Mouse (Mus musculus) small intestine, adult 2 months (tissue): Measurements from ENCODE around the gene Poll. TPM values are rescaled to one million over a fixed set of nuclear protein-coding genes. Genes with fewer than 3 reads are reported as not detected.

ENCODE experiments used
- H3K27ac ChIP-seq: fragments of 200-500 bp; 2 replicates; pipeline ENCODE4 v1.5.1; 2012; ENCODE audit warnings: low read depth, low read length, control low read depth, inconsistent platforms; ENCODE audit not compliant: insufficient read depth
- H3K27me3 ChIP-seq: fragments of 200-500 bp; 2 replicates; pipeline ENCODE4 v1.6.1; 2012; ENCODE audit warnings: mild to moderate bottlenecking, moderate library complexity, low read length, inconsistent platforms; ENCODE audit not compliant: control insufficient read depth, insufficient read depth
- H3K36me3 ChIP-seq: fragments of 200-500 bp; 2 replicates; pipeline ENCODE4 v1.6.1; 2012; ENCODE audit warnings: mild to moderate bottlenecking, low read length, control low read depth, inconsistent platforms; ENCODE audit not compliant: control insufficient read depth, insufficient read depth
- H3K4me1 ChIP-seq: fragments of 200-500 bp; 2 replicates; pipeline ENCODE4 v1.6.1; 2012; ENCODE audit warnings: low read length, inconsistent platforms, mixed read lengths; ENCODE audit not compliant: control insufficient read depth, insufficient read depth, insufficient read length
- H3K4me3 ChIP-seq: fragments of 200-500 bp; 2 replicates; pipeline ENCODE4 v1.5.1; 2012; ENCODE audit warnings: low read depth, mild to moderate bottlenecking, control low read depth, inconsistent platforms, low read length, moderate library complexity
- CTCF ChIP-seq: fragments of 200-500 bp; IDR thresholded peaks from 2 replicates; pipeline ENCODE4 v1.5.1; 2012; ENCODE audit warnings: low read depth, mild to moderate bottlenecking, control low read depth, inconsistent platforms, low read length, moderate library complexity, mixed read lengths; ENCODE audit not compliant: insufficient replicate concordance, insufficient read length; ENCODE audit errors: extremely low read depth
- POLR2A ChIP-seq: fragments of 200-500 bp; IDR thresholded peaks from 2 replicates; pipeline ENCODE4 v1.6.1; 2012; ENCODE audit warnings: low read depth, mild to moderate bottlenecking, control low read depth, inconsistent platforms, low read length, moderate library complexity
- WGBS: fragments of 180-500 bp; shearing (Covaris S2); methylation state at CpG from one replicate; pipeline ENCODE4 v1.1.7; 2018; 5-methylcytosine and 5-hydroxymethylcytosine counted together
- polyA plus RNA-seq: library from polyadenylated mRNA; depleted of rRNA; stranded (reverse); fragments of >200 nt; gene quantifications from 2 replicates; pipeline ENCODE4 v1.2.3, GENCODE M21; 2012; rRNA removed

Poll gene
- polyA plus RNA-seq, 1 experiment, result 7.2 TPM

- Histone ChIP-seq H3K27ac (no peak overlapping the region), H3K4me1 (no peaks in the 10 kb centered on the region), H3K4me3 (no peak overlapping the region), H3K27me3 (no peaks in the 10 kb centered on the region), H3K36me3 (peaks cover 8% of the 10 kb centered on the region)
- 91% methylated on average over 12 of the region's 12 CpGs for WGBS
- no peak for TF ChIP-seq POLR2A
- TF ChIP-seq CTCF, result no peak
These were observed 44.1 kb downstream of the Poll start for GRCm38 (mm10) chr19:45516264-45516663.

GRCm38 (mm10) chr19:45515341-45515740, 45.0 kb downstream of the Poll start:
- peaks cover 7% of the 10 kb centered on the region for H3K36me3 ChIP-seq
- no peak for TF ChIP-seq POLR2A
- TF ChIP-seq CTCF, result no peak
- H3K27ac ChIP-seq, result no peak overlapping the region
- WGBS, result 93% methylated on average over 2 of the region's 2 CpGs
- no peak overlapping the region for H3K4me3 ChIP-seq
- no peaks in the 10 kb centered on the region for H3K27me3 ChIP-seq
- no peaks in the 10 kb centered on the region for H3K4me1 ChIP-seq

DNA sequence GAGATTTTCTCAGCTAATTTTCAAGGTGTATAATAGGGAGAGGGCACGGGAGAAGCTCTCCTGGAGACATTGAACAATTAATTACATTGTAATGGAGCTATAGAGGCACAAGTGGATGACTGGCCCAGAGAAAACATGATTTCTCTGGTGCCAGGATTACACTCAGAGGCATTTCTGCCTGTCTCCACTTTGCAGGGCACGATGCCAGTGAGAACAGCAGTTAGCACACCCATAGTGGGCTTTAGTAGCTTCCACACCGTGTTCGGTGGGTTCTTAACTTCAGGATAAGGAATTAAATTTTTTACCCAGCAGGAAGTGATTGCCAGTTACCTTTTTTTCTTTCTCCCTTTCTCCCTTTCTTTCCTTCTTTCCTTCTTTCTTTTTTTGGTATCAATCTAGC, 48.9 kb downstream of the Poll start:
- no peak overlapping the region for H3K4me3 ChIP-seq
- H3K27me3 ChIP-seq, result no peaks in the 10 kb centered on the region
- no peaks in the 10 kb centered on the region for H3K4me1 ChIP-seq
- 83% methylated on average over 4 of the region's 4 CpGs for WGBS
- peaks cover 7% of the 10 kb centered on the region; the same call in 1 of the 2 replicates for H3K36me3 ChIP-seq
- TF ChIP-seq CTCF (no peak), POLR2A (no peak)
- no peak overlapping the region for H3K27ac ChIP-seq

- no peak overlapping the region for H3K4me3 ChIP-seq
- WGBS, result 80% methylated on average over 3 of the region's 3 CpGs
- TF ChIP-seq CTCF (no peak), POLR2A (no peak)
These were observed 49.7 kb downstream of the Poll start for GRCm38 (mm10) chr19:45510680-45511079.

DNA sequence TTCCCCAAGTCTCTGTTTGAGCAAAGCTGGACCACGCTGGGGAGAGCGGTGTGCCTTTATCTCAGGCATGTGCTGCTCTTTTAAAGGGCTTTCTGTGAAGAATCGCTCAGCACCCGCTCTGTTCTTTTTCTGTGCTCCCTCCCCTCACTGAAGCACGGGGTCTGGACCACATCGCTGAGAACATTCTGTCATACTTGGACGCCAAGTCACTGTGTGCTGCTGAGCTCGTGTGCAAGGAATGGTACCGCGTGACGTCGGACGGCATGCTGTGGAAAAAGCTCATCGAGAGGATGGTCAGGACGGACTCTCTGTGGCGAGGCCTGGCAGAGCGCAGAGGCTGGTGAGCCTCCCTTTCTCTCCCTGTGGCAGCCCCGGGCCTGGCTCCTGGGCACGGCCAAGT, 52.8 kb downstream of the Poll start:
- 84% methylated on average over 19 of the region's 19 CpGs for WGBS
- no peak overlapping the region for H3K27ac ChIP-seq
- TF ChIP-seq POLR2A (no peak), CTCF (no peak)
- H3K4me3 ChIP-seq, result no peak overlapping the region
- no peaks in the 10 kb centered on the region for H3K4me1 ChIP-seq
- no peaks in the 10 kb centered on the region for H3K27me3 ChIP-seq
- no peaks in the 10 kb centered on the region; the same call in 1 of the 2 replicates for H3K36me3 ChIP-seq

More at GRCm38 (mm10) chr19:45510680-45511079, 49.7 kb downstream of the Poll start:
- Histone ChIP-seq H3K27me3 (no peaks in the 10 kb centered on the region), H3K4me1 (no peaks in the 10 kb centered on the region), H3K36me3 (peaks cover 5% of the 10 kb centered on the region; the same call in 1 of the 2 replicates), H3K27ac (no peak overlapping the region)

DNA sequence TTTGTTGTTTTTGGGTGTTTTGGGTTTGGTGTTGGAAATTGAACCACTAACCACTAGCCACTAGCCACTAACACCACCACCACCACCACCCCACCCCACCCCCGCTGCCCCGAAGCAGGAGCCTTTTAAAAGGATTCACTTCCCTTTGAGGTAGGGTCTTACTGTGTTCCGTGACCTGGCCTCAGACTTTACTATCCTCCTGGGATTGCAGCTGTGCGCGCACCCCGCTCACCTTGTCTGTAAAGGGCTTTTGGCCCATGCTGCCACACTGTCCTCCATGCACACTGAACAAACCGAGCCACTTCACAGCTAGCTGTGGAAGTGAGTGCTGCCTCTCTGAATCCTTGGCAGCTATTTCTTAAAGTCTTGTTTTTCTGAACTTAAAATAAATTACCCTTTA, 54.9 kb downstream of the Poll start:
- Histone ChIP-seq H3K27ac (no peak overlapping the region), H3K27me3 (no peaks in the 10 kb centered on the region), H3K36me3 (no peaks in the 10 kb centered on the region; the same call in 1 of the 2 replicates), H3K4me1 (no peaks in the 10 kb centered on the region), H3K4me3 (no peak overlapping the region)
- TF ChIP-seq POLR2A, result no peak
- no peak for TF ChIP-seq CTCF
- WGBS, result 95% methylated on average over 7 of the region's 7 CpGs

Other genes with a start within 250 kb of the Poll start
- gene Btrc, start 196.8 kb downstream of the Poll start, polyA plus RNA-seq, result 2.3 and 4.2 TPM in 2 replicates
- 2.2 and 3.0 TPM in 2 replicates for gene Gm17018, start 84 bp upstream of the Poll start, polyA plus RNA-seq
- 23.9 and 44.8 TPM in 2 replicates for gene Fbxw4, start 99.8 kb upstream of the Poll start, polyA plus RNA-seq
- not detected in 2 replicates for gene Fgf8, start 182.4 kb upstream of the Poll start, polyA plus RNA-seq
- 12.9 and 24.5 TPM in 2 replicates for gene Npm3, start 189.1 kb upstream of the Poll start, polyA plus RNA-seq
- 3.4 and 8.3 TPM in 2 replicates for gene Mgea5, start 223.3 kb upstream of the Poll start, polyA plus RNA-seq